Mouse (Mus musculus) embryo, embryonic 9.5 days (tissue): ENCODE measurements around the gene Cdca4.
A peak's percentile ranks its signal among the peaks of the same experiment; 100 is the strongest.
"Not testable (repeated sequence)": the region's sequence is repeated elsewhere in the genome, so short reads cannot be mapped to it uniquely, and the experiment has no call there.

ENCODE experiments used
- DNase-seq: peaks from one replicate; pipeline ENCODE4 v3.0.0-alpha.2; 2017; ENCODE audit errors: extremely low spot score

Gene Cdca4

DNA sequence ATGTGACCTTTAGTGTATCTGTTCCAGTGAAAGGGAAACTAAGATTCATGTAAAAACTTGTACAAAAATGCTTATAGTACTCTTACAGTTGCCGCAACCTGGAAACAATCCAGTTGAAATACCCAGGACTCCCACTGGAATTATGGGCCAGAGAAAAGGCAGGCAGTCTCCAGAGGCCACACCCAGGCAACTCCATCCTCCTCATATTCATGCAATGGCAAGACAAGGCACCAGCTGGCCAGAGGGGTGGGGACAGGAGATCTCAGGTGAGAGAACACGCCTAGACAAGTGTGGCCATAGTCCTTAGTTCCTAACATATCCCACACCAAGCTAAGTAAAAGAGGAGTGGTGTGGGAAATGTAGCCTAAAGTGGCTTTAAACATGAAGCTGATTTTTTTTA lies 6.5 kb downstream of the Cdca4 start:
- no peak for DNase-seq

DNA sequence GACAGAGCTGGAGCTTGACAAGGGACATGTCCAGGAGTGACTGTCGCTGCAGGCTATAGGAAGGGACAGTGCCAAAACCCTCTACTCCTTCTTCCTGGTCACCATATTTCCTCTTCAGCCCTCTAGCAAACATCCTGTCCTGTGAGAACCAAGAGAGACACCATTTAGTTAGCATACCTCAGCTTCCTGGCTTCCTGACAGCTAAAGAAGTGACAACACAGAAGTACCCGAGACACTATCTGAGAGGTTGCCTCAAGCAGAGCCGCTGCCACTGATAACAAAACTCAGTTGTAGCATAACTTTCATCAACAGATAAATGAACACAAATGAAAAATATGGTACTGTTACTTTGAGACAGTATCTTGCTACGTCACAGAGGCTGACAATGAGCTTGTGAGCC lies 7.2 kb downstream of the Cdca4 start:
- DNase-seq: no peak

DNA sequence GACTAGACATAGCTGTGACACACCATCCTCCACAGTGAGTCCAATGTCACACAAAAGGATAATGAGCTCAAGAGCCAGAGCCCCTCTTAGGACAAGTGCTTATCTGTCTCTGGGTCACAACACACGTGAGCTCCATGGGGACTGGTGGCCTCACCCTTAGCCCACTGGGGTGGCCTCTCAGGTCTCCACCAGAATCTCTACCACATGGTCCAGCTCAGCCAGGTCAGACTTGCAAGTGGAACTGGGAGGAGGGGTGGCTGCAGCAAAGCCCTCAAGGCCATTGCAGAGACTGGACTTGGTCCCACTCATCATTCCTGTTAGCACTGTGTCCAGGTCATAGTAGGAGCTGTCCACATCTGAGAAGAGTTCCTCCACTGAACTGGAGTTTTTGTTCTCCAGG lies 8.0 kb downstream of the Cdca4 start:
- no peak for DNase-seq

DNA sequence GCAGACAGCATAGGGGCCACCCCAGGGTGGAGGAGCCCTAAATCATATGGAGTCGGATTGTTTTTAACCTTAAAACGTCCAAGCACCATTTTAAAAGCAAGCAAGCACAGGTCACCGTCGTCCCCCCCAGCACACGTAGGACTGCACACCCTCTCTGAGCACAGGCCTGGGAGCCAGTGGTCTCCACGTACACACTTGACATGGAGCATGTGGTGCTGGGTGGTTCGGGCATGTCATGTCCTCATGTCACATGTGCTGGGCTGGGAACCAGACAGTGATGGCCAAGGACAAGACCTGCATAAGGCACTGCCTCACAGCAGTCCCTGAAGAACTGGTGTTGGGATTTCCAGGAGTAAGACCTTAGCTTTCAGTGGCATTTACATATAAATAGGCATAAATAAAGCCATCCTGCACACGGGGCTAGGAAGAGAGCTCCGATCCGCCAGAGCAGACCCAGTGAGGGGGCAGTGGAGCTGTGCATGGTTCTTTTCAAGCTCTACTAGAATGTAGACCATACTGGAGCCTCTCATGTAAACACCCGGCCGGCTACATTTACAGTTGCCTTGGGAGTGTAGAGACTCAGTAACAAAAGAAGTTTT lies 8.7 kb downstream of the Cdca4 start:
- DNase-seq: no peak

DNA sequence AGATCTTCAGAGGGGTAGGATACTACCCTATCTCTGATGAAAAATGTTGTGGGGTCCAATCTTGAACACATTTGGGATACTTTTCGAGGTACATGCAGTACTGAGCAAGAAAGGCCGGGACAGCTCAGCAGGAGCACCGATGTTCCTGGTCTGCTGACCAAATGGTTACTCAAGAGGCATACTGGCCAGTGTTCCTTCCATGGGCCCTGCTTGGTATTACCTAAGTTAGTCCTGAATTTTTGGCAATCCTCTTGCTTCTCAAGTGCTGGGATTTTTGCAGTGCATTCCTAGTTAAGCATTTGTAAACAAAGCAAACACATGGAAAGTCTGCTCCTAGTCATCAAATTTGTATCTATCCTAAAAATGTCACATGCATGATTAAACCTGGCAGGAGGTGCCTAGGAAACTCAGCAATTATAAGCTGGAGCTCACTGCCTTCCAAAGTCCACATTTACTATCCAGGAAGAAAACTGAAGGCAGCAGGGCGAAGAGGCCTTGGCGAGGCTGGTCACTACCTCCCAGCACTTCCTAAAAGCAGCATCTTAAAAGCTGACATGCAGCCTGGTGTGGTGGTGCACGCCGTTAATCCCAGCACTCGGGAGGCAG lies 10.1 kb downstream of the Cdca4 start:
- DNase-seq: no peak

DNA sequence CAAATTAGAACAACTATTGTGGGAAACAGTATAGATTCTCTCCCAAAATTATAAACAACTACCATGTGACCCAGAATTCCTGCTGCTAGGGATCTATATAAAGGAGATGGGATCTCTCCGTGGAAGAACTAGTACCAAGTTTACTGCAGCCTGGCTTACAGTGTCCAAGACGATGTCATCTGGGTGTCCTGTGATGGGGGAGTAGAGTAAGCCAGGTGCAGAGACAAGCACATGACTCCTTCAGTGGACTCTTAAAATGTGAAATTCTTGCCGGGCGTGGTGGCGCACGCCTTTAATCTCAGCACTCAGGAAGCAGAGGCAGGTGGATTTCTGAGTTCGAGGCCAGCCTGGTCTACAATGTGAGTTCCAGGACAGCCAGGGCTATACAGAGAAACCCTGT lies 12.4 kb downstream of the Cdca4 start:
- DNase-seq: not testable (repeated sequence)

DNA sequence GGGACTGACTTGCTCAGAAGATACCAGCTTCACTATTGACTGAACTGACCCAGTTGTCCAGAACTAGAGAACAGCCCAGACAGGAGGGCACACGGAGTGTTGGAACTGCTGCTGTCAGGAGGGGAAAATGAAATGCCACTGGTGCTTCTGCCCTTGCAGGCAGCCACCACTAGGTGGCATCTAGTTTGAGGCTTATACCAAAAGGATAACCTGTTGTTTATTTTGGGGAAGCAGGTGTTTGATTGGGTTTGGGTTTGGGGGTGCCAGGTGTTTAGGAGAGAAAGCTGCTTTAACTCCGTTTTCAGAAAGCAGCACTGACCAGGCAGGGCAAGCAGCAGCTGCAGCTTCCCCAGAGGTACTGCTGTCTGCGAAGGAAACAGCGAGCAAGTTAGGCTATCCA lies 12.9 kb downstream of the Cdca4 start:
- peak; percentile 42 for DNase-seq

DNA sequence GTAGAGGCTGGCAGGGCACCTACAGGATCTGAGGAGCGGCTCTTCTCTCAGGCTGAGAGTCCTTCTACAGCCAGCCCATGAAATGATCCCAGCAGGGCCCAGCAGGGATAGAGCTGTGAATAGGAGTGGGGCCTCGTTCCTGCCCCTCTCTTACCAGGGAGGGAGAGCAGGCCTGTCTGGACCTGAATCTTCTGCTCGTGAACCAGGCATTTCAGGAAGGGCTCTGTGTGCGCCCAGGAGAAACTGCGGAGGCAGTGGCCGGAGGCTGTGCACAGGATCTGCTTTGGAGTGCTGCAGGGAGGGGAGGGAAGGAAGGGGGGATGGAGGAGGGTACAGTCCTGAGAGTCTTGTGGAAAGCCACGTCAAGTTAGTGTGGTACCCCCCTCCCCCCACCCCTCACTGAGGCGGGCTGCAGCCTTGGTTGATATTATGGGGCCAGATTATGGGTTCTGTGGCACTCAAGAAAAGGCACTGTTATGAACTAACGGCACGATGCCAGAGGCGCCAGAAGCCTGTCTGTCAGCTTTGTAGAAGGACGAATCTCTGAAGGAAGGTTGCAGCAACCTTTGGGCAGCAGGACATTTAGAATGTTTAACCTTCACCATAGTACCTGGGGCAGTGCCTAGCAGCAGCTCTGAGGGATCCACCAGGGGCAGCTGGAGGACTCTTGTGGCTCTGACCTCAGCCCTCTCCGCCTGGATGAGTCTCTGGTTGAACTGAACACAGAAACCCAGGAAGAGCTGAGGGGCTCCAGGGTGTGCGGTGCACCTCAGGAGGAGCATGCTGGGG lies 14.3 kb downstream of the Cdca4 start:
- no peak for DNase-seq

DNA sequence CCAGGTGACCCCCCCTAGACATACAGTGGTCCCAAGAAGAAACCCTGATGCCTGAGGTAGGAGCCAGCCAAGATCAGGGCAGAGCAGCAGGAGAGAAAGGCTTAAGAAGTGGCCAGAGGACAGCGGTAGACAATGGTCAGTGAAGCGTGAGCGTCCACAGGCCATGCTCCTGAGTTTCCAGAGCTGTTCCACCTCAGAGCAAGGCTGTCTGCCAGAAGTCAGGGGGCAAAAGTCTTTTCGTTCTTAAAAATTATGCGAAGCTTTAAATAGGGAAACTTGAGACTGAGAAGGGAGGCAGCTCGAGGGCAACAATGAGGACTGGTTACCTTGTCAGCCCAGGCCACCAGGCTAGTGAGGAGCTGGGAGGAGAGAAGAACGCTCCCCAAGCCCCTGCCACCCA lies 15.9 kb downstream of the Cdca4 start:
- no peak for DNase-seq

DNA sequence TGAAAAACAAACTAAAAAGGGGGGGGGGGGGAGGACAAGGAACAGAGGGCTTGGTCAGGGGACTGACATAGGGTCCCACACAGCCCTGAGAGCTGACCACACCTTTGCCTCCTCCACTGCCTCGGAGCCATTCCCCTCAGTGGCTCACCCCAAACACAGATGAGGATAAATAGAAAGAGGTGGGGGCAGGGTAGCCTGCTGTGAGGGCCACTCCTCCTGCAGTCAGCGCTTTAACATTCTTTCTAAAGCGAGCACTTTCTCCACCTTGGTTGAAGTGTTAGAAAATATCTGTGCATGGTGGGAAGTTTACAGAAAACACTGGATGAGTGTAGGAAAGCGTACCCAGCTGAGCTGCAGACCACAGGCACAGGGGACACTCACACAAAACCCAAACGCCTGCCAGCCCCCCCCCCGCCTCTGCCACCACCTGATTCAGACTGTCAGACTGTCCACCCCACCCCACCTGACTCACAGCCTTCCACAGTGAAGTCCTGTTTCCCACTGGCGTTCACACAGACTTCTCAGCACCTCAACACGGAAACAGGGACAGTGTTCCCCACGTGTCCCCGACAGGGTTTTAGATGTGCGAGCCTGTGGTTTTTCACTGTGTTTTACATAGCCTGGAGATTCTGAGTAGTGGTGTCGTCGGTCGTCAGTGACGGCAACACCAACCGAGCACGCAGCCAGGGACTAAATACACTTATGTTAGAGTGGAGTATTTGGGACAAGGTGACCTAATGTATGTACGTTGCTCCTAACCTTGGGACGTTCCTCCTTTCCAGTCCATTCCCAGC lies 18.9 kb downstream of the Cdca4 start:
- no peak for DNase-seq

DNA sequence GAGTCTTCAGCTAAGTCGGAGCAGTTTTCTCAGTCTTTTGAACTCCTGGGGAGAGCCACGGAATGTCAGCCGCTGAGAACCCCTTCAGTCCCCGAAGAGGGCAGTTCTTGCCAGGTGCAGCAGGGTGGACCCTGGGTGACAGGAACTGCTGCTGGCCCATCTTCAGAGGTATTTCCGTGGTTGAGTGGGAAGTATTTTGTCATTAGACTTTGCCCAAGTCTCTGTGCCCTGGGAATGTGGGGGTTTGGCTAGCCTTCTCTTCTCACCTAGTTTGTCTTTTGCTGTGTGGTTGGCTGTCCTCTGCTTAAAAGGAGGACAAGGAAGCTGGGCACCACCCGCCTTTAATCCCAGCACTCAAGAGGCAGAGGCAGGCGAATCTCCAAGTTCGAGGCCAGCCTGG lies 19.6 kb downstream of the Cdca4 start:
- no peak for DNase-seq

DNA sequence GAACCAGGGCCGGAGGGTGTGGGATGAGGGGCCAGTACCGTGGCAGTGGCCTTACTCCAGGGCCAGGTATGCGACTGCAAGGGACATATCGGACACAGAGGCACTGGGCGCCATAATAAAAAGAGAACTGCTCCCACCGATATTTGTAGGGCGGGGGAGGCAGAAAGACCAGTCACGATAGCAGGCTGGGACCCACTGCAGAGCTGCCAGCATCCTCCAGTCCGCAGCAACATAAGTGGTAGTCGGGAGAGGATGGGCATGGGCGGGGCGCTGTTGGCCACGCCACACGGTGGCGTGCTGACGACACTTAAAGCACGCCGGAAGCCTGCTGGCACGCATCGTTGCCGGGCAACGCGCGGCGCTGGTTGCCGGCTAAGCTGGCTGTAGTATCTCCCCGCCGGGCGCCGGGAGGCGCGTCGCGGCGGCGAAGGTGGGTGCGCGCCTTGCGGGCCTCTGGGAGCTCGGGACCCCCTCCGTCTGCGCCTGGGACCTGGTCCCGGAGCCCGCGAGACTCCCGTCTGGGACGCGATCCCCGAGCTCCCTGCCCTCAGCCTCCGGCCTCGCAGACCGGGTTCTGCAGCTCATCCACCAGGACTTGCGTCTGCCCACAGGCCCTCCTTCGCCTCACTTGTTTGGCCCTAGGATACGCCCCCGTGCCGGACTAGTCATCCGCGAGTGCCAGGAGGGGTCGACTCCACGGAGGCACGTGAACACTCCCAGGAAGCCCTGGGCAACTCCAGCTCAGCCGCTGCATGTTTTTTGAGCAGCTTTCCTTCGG lies 20.4 kb downstream of the Cdca4 start, which contains the start of gene Clba1:
TSS of gene Clba1 (plus strand) at position 351 of the 778 bp plus-strand sequence.
- DNase-seq: peak; percentile 88

DNA sequence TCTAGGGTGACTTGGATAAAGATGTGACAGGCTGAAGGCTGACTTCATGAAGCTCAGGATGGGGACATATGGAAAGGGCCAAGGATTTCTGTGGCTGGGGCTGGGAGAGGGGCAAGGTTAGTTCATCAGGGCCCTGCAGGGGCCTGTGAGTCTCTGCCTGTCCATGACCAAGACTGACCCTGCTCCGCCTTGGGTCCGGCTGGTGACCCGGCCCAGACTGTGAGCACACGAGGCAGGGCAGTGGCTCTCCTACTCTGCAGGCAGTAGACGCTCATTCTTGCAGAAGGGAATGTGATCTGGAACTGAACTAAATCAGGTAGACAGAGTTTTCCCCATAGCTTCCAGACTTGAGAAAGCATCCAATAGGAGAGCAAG lies 21.0 kb downstream of the Cdca4 start:
- DNase-seq: no peak

DNA sequence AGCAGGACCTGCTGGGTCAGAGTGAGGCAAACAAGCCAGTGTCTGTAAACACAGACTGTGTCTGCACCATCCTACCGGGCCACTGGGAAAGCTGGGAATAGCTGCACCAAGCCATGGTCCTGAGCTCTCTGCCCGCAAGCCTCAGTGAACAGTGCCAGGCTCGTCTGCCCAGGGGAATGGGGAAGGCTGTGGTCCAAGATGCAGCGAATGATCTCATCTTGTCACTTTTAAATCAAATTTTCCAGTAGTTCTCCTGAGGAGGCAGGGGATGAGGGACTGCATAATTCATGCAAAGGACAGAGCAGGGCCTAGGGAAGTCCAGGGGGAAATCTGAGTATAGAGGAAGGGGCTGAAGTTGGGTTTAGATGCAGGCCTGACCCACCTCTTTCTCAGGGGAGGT lies 21.4 kb downstream of the Cdca4 start:
- DNase-seq: no peak

DNA sequence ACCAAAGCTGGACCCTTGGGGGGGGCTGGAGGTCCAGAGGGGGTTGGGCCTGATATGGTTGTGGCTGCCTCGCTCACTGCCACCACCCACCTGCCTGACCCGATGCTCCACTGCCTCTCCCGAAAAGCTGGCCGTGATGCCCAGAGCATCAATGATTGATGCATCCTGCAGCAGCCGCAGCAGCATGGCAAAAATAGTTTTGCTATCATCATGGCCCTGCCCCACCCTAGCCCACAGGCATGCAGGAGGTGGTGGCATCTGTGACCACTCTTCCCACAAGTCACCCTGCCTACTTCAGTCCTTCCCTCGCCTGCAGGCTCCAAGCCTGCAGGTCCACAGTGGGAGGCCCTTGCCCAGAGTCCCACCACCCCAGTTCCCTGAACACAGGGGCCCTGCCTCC lies 23.2 kb downstream of the Cdca4 start:
- DNase-seq: no peak

DNA sequence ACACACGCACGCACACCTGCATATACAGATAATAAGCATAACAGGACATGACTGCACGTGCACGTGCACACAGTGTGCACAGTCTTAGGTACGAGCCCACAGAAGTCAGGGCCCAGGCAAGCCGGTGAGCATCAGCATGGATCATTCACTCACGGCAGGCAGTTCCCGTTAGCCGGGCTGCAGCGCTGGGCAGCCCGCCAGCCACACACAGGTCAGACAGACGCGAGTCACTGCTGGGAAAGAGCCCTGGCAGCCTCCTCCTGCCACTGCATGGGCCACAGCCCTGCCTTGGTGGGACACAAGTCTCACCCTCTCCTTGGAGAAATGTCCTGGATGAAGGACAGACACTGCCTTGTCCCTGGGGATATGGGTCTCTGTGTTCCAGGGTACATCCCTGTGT lies 25.2 kb downstream of the Cdca4 start:
- no peak for DNase-seq

DNA sequence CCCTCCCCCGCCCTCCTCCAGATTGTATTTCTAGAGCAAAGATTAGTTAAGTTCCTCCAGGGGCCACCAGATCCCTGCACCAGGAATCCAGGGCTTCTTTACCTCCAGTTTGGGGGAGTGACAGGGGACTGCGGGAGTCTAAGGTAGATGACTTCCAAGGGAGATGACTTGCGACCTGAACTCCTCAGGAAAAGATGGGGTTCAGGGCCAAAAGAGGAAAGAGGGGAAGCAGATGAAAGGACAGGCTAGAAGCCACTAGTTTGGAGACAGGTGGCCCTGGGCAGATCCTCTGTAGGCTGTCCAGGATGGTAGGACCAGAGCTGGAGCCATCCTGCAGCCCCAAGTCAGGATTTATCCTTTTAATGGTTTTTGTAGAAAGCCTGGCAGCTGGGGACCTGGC lies 26.3 kb downstream of the Cdca4 start:
- DNase-seq: no peak

DNA sequence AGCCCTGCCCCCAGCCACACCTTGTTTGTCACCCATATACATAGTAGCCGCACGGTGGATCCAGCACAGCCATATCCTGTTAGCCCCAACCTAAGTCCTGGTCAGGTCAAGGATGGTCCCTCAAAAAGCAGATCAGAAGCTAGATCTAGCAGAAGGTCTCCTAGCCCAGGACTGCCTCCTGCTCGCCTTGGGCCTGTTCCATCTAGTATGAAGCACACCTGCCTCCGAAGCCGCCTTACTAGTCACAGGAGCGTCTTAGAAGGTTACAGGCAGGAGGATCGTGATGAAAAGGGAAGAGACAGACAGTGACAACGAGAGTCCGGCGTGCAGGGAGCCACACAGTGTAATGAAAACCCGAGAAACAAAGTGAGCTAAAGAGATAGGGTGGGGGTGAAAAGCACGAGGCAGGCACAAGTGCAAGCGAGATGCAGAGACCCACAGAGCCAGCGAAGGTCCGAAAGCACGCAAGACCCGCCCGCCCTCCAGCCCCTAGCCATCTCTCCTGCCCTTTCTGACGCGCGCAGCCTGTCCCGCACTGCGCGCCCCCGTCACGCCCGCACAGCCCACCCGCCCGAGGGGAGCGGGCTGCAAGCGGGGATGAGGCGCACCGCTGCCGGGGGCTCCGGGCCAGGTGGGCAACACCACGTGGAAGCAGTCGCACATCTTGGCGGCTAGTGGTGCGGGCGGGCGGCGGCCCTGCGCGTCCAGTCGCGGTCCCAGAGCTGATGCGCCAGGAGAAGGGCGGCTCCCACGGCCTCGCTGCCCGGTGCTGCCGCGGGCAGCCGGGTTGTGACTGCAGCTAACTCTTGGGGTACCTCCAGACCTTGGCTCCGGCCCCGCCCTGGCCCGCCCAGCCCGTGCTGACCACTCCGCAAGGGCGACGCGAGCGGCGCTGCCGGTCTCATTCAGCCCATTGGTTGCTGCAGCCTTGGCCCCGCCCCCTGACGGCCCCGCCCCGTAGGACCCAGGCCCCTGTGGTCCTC lies 27.1 kb downstream of the Cdca4 start, which contains the start of gene Ahnak2:
TSS of gene Ahnak2 (minus strand) at position 794 of the 983 bp plus-strand sequence.
- peak; percentile 85 for DNase-seq

DNA sequence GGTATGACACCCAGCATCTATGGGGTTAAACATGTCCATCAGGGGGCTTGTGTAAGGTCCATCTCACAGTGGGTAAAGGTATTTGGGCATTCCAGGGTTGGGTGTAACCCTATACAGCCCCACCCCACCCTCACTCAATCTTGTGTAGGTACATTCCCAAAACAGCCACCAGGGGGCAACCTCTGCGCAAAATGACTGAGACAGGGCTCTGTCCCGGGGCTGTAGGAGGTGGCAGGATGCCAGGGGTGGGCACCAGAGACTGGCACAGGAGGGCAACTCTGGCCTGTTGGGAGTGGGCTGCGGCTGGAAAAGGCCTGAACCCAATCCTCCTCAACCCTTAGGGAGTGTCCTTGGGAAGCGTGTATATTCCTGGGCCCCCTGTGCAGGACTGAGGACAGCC lies 28.7 kb downstream of the Cdca4 start:
- DNase-seq: peak; percentile 74

DNA sequence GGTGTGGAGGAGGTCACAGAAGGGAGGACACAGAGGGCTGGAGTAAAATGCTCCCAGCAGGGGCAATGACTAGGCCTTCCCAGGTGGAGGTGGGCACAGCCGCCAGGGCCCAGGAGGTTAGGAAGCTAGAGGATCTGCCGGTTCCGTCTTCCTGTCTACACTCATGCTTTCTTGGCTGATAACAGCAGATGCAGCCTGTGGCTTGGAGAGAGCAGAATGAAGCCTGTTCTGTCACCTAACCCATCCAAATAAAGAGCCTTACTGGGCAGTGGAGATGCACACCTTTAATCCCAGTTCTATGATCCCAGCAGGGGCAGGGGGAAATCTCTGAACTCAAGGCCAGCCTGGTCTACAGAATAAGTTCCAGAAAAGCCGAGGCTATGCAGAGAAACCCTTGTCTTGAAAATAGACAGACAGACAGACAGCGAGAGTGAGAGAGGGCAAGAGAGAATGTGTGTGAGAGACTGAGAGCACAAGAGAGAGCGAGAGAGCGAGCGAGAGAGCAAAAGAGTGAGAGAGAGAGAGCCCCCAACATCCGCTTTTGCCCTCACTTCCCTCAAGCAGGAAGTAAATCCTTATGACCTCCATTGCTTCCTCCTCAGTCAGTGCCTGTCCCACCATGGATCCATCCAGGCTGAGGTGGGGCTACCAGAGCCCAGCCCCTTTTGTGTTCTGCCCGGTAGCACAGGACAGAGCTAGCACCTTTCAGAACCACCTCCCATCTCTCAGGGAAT lies 29.8 kb downstream of the Cdca4 start:
- no peak for DNase-seq
